Mouse (Mus musculus): ENCODE measurements around the gene Epb41l3. TPM values are rescaled to one million over a fixed set of nuclear protein-coding genes. Genes with fewer than 3 reads are reported as not detected.

Epb41l3 gene
- polyA plus RNA-seq, 1 experiment from 2014 or later, result 122 TPM

- no peak for ATAC-seq (ENCODE audit: insufficient number of reproducible peaks, insufficient read depth, low FRiP score, low read depth)
- H3K27me3 ChIP-seq (ENCODE audit: control insufficient read depth, insufficient read depth, low read length), result no peaks in the 10 kb centered on the region
- WGBS, result 86% methylated on average over 5 of the region's 5 CpGs
- H3K4me3 ChIP-seq (ENCODE audit: control insufficient read depth in 1 of 2, insufficient read depth in 1 of 2, low read depth in 1 of 2, low read length in 2 of 2), result no peak overlapping the region
- no peaks in the 10 kb centered on the region for H3K9me3 ChIP-seq (ENCODE audit: control insufficient read depth, low read length)
- no peak overlapping the region for H3K27ac ChIP-seq (replicated peaks in 1 of 2; ENCODE audit: control insufficient read depth in 1 of 2, insufficient read depth in 1 of 2, low read depth in 2 of 2, low read length in 2 of 2)
- peaks cover 22% of the 10 kb centered on the region for H3K36me3 ChIP-seq (ENCODE audit: control insufficient read depth, insufficient read depth, low read length)
- no peak overlapping the region for H3K9ac ChIP-seq (ENCODE audit: low read length)
- H3K4me2 ChIP-seq (ENCODE audit: low read length), result no peak overlapping the region
- H3K4me1 ChIP-seq (ENCODE audit: control insufficient read depth in 2 of 2, insufficient read depth in 2 of 2, low read length in 2 of 2), result no peaks in the 10 kb centered on the region; a peak in 1 of 4 replicates
Observed at GRCm38 (mm10) chr17:69205282-69205999, 130.0 kb downstream of the Epb41l3 start.

GRCm38 (mm10) chr17:69207562-69208312, 132.3 kb downstream of the Epb41l3 start:
- Histone ChIP-seq H3K4me1 (ENCODE audit: control insufficient read depth in 2 of 2, insufficient read depth in 2 of 2, low read length in 2 of 2) (no peaks in the 10 kb centered on the region; a peak in 1 of 4 replicates), H3K4me3 (ENCODE audit: control insufficient read depth in 1 of 2, insufficient read depth in 1 of 2, low read depth in 1 of 2, low read length in 2 of 2) (no peak overlapping the region), H3K4me2 (ENCODE audit: low read length) (no peak overlapping the region), H3K27ac (replicated peaks in 1 of 2; ENCODE audit: control insufficient read depth in 1 of 2, insufficient read depth in 1 of 2, low read depth in 2 of 2, low read length in 2 of 2) (no peak overlapping the region), H3K27me3 (ENCODE audit: control insufficient read depth, insufficient read depth, low read length) (no peaks in the 10 kb centered on the region), H3K36me3 (ENCODE audit: control insufficient read depth, insufficient read depth, low read length) (peaks cover 35% of the 10 kb centered on the region), H3K9me3 (ENCODE audit: control insufficient read depth, low read length) (peaks cover 3% of the 10 kb centered on the region; the same call in 1 of the 2 replicates), H3K9ac (ENCODE audit: low read length) (no peak overlapping the region)
- WGBS, result 71% methylated on average over 15 of the region's 15 CpGs
- no peak for ATAC-seq (ENCODE audit: insufficient number of reproducible peaks, insufficient read depth, low FRiP score, low read depth)

GRCm38 (mm10) chr17:69211065-69211464, 135.6 kb downstream of the Epb41l3 start:
- no peak for ATAC-seq (ENCODE audit: insufficient number of reproducible peaks, insufficient read depth, low FRiP score, low read depth)
- Histone ChIP-seq H3K27me3 (ENCODE audit: control insufficient read depth, insufficient read depth, low read length) (no peaks in the 10 kb centered on the region), H3K27ac (replicated peaks in 1 of 2; ENCODE audit: control insufficient read depth in 1 of 2, insufficient read depth in 1 of 2, low read depth in 2 of 2, low read length in 2 of 2) (no peak overlapping the region), H3K4me3 (ENCODE audit: control insufficient read depth in 1 of 2, insufficient read depth in 1 of 2, low read depth in 1 of 2, low read length in 2 of 2) (no peak overlapping the region), H3K9me3 (ENCODE audit: control insufficient read depth, low read length) (peaks cover 3% of the 10 kb centered on the region; the same call in 1 of the 2 replicates), H3K9ac (ENCODE audit: low read length) (no peak overlapping the region), H3K4me1 (ENCODE audit: control insufficient read depth in 2 of 2, insufficient read depth in 2 of 2, low read length in 2 of 2) (no peaks in the 10 kb centered on the region; a peak in 1 of 4 replicates), H3K4me2 (ENCODE audit: low read length) (no peak overlapping the region), H3K36me3 (ENCODE audit: control insufficient read depth, insufficient read depth, low read length) (peaks cover 63% of the 10 kb centered on the region)

GRCm38 (mm10) chr17:69216120-69216519, 140.6 kb downstream of the Epb41l3 start:
- 94% methylated on average over 3 of the region's 3 CpGs for WGBS
- Histone ChIP-seq H3K9ac (ENCODE audit: low read length) (no peak overlapping the region), H3K27ac (replicated peaks in 1 of 2; ENCODE audit: control insufficient read depth in 1 of 2, insufficient read depth in 1 of 2, low read depth in 2 of 2, low read length in 2 of 2) (no peak overlapping the region), H3K27me3 (ENCODE audit: control insufficient read depth, insufficient read depth, low read length) (no peaks in the 10 kb centered on the region), H3K9me3 (ENCODE audit: control insufficient read depth, low read length) (peaks cover 1% of the 10 kb centered on the region; the same call in 1 of the 2 replicates), H3K36me3 (ENCODE audit: control insufficient read depth, insufficient read depth, low read length) (peaks cover 51% of the 10 kb centered on the region), H3K4me3 (ENCODE audit: control insufficient read depth in 1 of 2, insufficient read depth in 1 of 2, low read depth in 1 of 2, low read length in 2 of 2) (no peak overlapping the region), H3K4me1 (ENCODE audit: control insufficient read depth in 2 of 2, insufficient read depth in 2 of 2, low read length in 2 of 2) (peaks cover 2 to 6% of the 10 kb centered on the region in 2 experiments; a peak in 1 of 4 replicates), H3K4me2 (ENCODE audit: low read length) (no peak overlapping the region)
- ATAC-seq (ENCODE audit: insufficient number of reproducible peaks, insufficient read depth, low FRiP score, low read depth), result no peak

GRCm38 (mm10) chr17:69220849-69221248, 145.4 kb downstream of the Epb41l3 start:
- ATAC-seq (ENCODE audit: insufficient number of reproducible peaks, insufficient read depth, low FRiP score, low read depth), result no peak
- H3K9ac ChIP-seq (ENCODE audit: low read length), result no peak overlapping the region
- H3K27ac ChIP-seq (replicated peaks in 1 of 2; ENCODE audit: control insufficient read depth in 1 of 2, insufficient read depth in 1 of 2, low read depth in 2 of 2, low read length in 2 of 2), result no peak overlapping the region
- no peak overlapping the region for H3K4me3 ChIP-seq (ENCODE audit: control insufficient read depth in 1 of 2, insufficient read depth in 1 of 2, low read depth in 1 of 2, low read length in 2 of 2)
- WGBS, result 49% methylated on average over 7 of the region's 7 CpGs
- H3K9me3 ChIP-seq (ENCODE audit: control insufficient read depth, low read length), result no peaks in the 10 kb centered on the region
- H3K4me1 ChIP-seq (ENCODE audit: control insufficient read depth in 2 of 2, insufficient read depth in 2 of 2, low read length in 2 of 2), result peaks cover 9 to 35% of the 10 kb centered on the region in 2 experiments
- H3K27me3 ChIP-seq (ENCODE audit: control insufficient read depth, insufficient read depth, low read length), result no peaks in the 10 kb centered on the region
- no peak overlapping the region for H3K4me2 ChIP-seq (ENCODE audit: low read length)
- H3K36me3 ChIP-seq (ENCODE audit: control insufficient read depth, insufficient read depth, low read length), result peaks cover 27% of the 10 kb centered on the region

- 75% methylated on average over 6 of the region's 6 CpGs for WGBS
- no peak overlapping the region for H3K4me3 ChIP-seq (ENCODE audit: control insufficient read depth in 1 of 2, insufficient read depth in 1 of 2, low read depth in 1 of 2, low read length in 2 of 2)
- no peaks in the 10 kb centered on the region for H3K9me3 ChIP-seq (ENCODE audit: control insufficient read depth, low read length)
- no peak overlapping the region for H3K4me2 ChIP-seq (ENCODE audit: low read length)
- no peak overlapping the region for H3K9ac ChIP-seq (ENCODE audit: low read length)
- no peak for ATAC-seq (ENCODE audit: insufficient number of reproducible peaks, insufficient read depth, low FRiP score, low read depth)
- H3K27ac ChIP-seq (replicated peaks in 1 of 2; ENCODE audit: control insufficient read depth in 1 of 2, insufficient read depth in 1 of 2, low read depth in 2 of 2, low read length in 2 of 2), result no peak overlapping the region
- peaks cover 13 to 40% of the 10 kb centered on the region in 2 experiments for H3K4me1 ChIP-seq (ENCODE audit: control insufficient read depth in 2 of 2, insufficient read depth in 2 of 2, low read length in 2 of 2)
- no peaks in the 10 kb centered on the region for H3K27me3 ChIP-seq (ENCODE audit: control insufficient read depth, insufficient read depth, low read length)
- peaks cover 24% of the 10 kb centered on the region for H3K36me3 ChIP-seq (ENCODE audit: control insufficient read depth, insufficient read depth, low read length)
Observed at GRCm38 (mm10) chr17:69221377-69221776, 145.9 kb downstream of the Epb41l3 start.

- no peaks in the 10 kb centered on the region for H3K9me3 ChIP-seq (ENCODE audit: control insufficient read depth, low read length)
- 26% methylated on average over 10 of the region's 10 CpGs for WGBS
- no peak overlapping the region for H3K4me2 ChIP-seq (ENCODE audit: low read length)
- peaks cover 16 to 47% of the 10 kb centered on the region in 2 experiments for H3K4me1 ChIP-seq (ENCODE audit: control insufficient read depth in 2 of 2, insufficient read depth in 2 of 2, low read length in 2 of 2)
- peak overlapping the region; percentile 6 to 14; a peak in 2 of 4 replicates for H3K27ac ChIP-seq (replicated peaks in 1 of 2; ENCODE audit: control insufficient read depth in 1 of 2, insufficient read depth in 1 of 2, low read depth in 2 of 2, low read length in 2 of 2)
- no peak overlapping the region for H3K9ac ChIP-seq (ENCODE audit: low read length)
- H3K27me3 ChIP-seq (ENCODE audit: control insufficient read depth, insufficient read depth, low read length), result no peaks in the 10 kb centered on the region
- no peak for ATAC-seq (ENCODE audit: insufficient number of reproducible peaks, insufficient read depth, low FRiP score, low read depth)
- H3K4me3 ChIP-seq (ENCODE audit: control insufficient read depth in 1 of 2, insufficient read depth in 1 of 2, low read depth in 1 of 2, low read length in 2 of 2), result no peak overlapping the region
- peaks cover 24% of the 10 kb centered on the region for H3K36me3 ChIP-seq (ENCODE audit: control insufficient read depth, insufficient read depth, low read length)
Observed at GRCm38 (mm10) chr17:69221966-69222692, 146.6 kb downstream of the Epb41l3 start.
